Comparison of ENCODE assay signal across 31 mouse cellular contexts in genomic region chr10:63438736-63439262, GRCm38 (mm10). TPM values are rescaled to one million over a fixed set of nuclear protein-coding genes. Genes with fewer than 3 reads are reported as not detected.
"Had no signal": no experiment of that assay in that cellular context is flagged by ENCODE, and none has a peak within 500 bp of the region (broad histone marks: within the 10 kb centered on the region; RNA-seq: fewer than 3 reads in every experiment).

No protein-coding gene starts in this region.

- H3K36me3 ChIP-seq: kidney, embryonic 15.5 days; liver, embryonic 15.5 days; lung, embryonic 15.5 days; midbrain, embryonic 15.5 days; neural tube, embryonic 13.5 days; stomach, embryonic 15.5 days had no signal

- DNase-seq: kidney, adult 11 months; kidney, adult 8-10 months; kidney, postnatal 10 days; kidney, postnatal 36 days; layer of hippocampus, postnatal 36 days; lung, adult 18-20 months; lung, postnatal 36 days; retina, postnatal 1 day; right cerebral cortex, postnatal 25 days; spleen, adult 18-20 months; thymus, postnatal 25 days had no signal

- H3K4me3 ChIP-seq: kidney, embryonic 15.5 days; left cerebral cortex, adult 2 months; liver, embryonic 15.5 days; lung, embryonic 15.5 days; midbrain, embryonic 15.5 days; myocyte; neural tube, embryonic 13.5 days; stomach, embryonic 15.5 days had no signal

- H3K4me2 ChIP-seq: kidney, embryonic 15.5 days; liver, embryonic 15.5 days; lung, embryonic 15.5 days; midbrain, embryonic 11.5 days; midbrain, embryonic 15.5 days; neural tube, embryonic 13.5 days; stomach, embryonic 15.5 days had no signal

- H3K9ac ChIP-seq: kidney, embryonic 15.5 days; liver, embryonic 15.5 days; lung, embryonic 15.5 days; midbrain, embryonic 15.5 days; neural tube, embryonic 13.5 days; stomach, embryonic 15.5 days had no signal

- H3K27me3 ChIP-seq: kidney, embryonic 15.5 days; liver, embryonic 15.5 days; lung, embryonic 15.5 days; midbrain, embryonic 15.5 days; neural tube, embryonic 13.5 days; stomach, embryonic 15.5 days had no signal

- H3K27ac ChIP-seq: kidney, embryonic 15.5 days; left cerebral cortex, adult 2 months; liver, embryonic 15.5 days; lung, embryonic 15.5 days; midbrain, embryonic 15.5 days; neural tube, embryonic 13.5 days; stomach, embryonic 15.5 days had no signal

- ATAC-seq: midbrain, embryonic 15.5 days had no signal

- H3K4me1 ChIP-seq: kidney, embryonic 15.5 days; lung, embryonic 15.5 days; midbrain, embryonic 15.5 days; neural tube, embryonic 13.5 days; stomach, embryonic 15.5 days had no signal

- H3K9me3 ChIP-seq: kidney, embryonic 15.5 days; liver, embryonic 15.5 days; lung, embryonic 15.5 days; midbrain, embryonic 15.5 days; neural tube, embryonic 13.5 days; stomach, embryonic 15.5 days had no signal

RNA-seq across cellular contexts. Expression of gene Ctnna3, which starts 8.9 kb away (rescaled TPM):
- total RNA-seq: megakaryocyte-erythroid progenitor cell, adult 5-6 weeks; monocyte, adult 5-6 weeks; neutrophil, adult 5-6 weeks had no signal
- polyA plus RNA-seq: liver, adult 2 months; midbrain, embryonic 11.5 days had no signal

RNA-seq across cellular contexts. Expression of gene Gm7075, which starts 17.2 kb away (rescaled TPM):
- total RNA-seq: layer of hippocampus, adult 8-10 months; layer of hippocampus, postnatal 10 days; layer of hippocampus, postnatal 36 days; left cerebral cortex, adult 2 months; left cerebral cortex, postnatal 10 days; left cerebral cortex, postnatal 36 days; liver, adult 2 months; megakaryocyte-erythroid progenitor cell, adult 5-6 weeks; monocyte, adult 5-6 weeks; neutrophil, adult 5-6 weeks had no signal
- polyA plus RNA-seq: kidney, embryonic 15.5 days; limb, embryonic 11.5 days; liver, adult 2 months; liver, embryonic 15.5 days; midbrain, embryonic 11.5 days; midbrain, embryonic 15.5 days; myocyte; neural tube, embryonic 13.5 days; stomach, embryonic 15.5 days; thymus, postnatal 0 days; urinary bladder, adult 2 months had no signal
